8 mouse cellular contexts compared by ENCODE assay signal in genomic region chr7:139389213-139389761, GRCm38 (mm10). TPM values are rescaled to one million over a fixed set of nuclear protein-coding genes. Genes with fewer than 3 reads are reported as not detected.
DNase-seq lines count a peak whose midpoint lies in the region; ATAC-seq and TF ChIP-seq lines count a peak whose summit lies in the region.

No protein-coding gene starts in this region.

- no peaks in the 10 kb centered on the region for H3K9me3 ChIP-seq in lung, embryonic 14.5 days (ENCODE audit: low read depth, low read length)
- no peaks in the 10 kb centered on the region for H3K9me3 ChIP-seq in heart, embryonic 14.5 days (ENCODE audit: control insufficient read depth, low read length)
- no peaks in the 10 kb centered on the region for H3K9me3 ChIP-seq in limb, embryonic 15.5 days
- no peaks in the 10 kb centered on the region for H3K9me3 ChIP-seq in neural tube, embryonic 12.5 days

- peak; percentile 33; the same call in 1 of the 2 replicates for TF ChIP-seq CTCF in lung, embryonic 14.5 days (IDR thresholded peaks at IDR 0.05; ENCODE audit: low read depth)

- WGBS in lung, embryonic 14.5 days, result under 1% methylated on average over 38 of the region's 53 CpGs
- WGBS in heart, embryonic 14.5 days, result 2% methylated on average over 48 of the region's 53 CpGs
- WGBS in limb, embryonic 15.5 days, result under 1% methylated on average over 52 of the region's 53 CpGs
- WGBS in neural tube, embryonic 12.5 days, result 2% methylated on average over 53 of the region's 53 CpGs

- peak overlapping the region; percentile 80 for H3K27ac ChIP-seq in lung, embryonic 14.5 days (ENCODE audit: low read depth)
- peak overlapping the region; percentile 83 for H3K27ac ChIP-seq in brown adipose tissue, adult 24 weeks (replicated peaks; ENCODE audit: low read depth, low read length)
- H3K27ac ChIP-seq in heart, embryonic 14.5 days (replicated peaks in 1 of 2; ENCODE audit: control insufficient read depth in 1 of 2, insufficient read depth in 1 of 2, low read depth in 2 of 2, low read length in 2 of 2), result peak overlapping the region; percentile 73 to 87
- H3K27ac ChIP-seq in limb, embryonic 15.5 days, result peak overlapping the region; percentile 85
- no peak overlapping the region for H3K27ac ChIP-seq in neural tube, embryonic 12.5 days

- peak; percentile 55 for ATAC-seq in lung, embryonic 14.5 days (ENCODE audit: insufficient read depth)
- ATAC-seq in heart, embryonic 14.5 days (ENCODE audit: insufficient number of reproducible peaks, insufficient read depth, low FRiP score, low read depth), result peak; percentile 22
- ATAC-seq in limb, embryonic 15.5 days (ENCODE audit: insufficient number of reproducible peaks, low FRiP score, low TSS enrichment, low read depth), result peak; percentile 5
- ATAC-seq in neural tube, embryonic 12.5 days (ENCODE audit: low FRiP score, low read depth), result peak; percentile 72

- H3K36me3 ChIP-seq in lung, embryonic 14.5 days (ENCODE audit: insufficient read depth), result no peaks in the 10 kb centered on the region
- no peaks in the 10 kb centered on the region for H3K36me3 ChIP-seq in heart, embryonic 14.5 days (ENCODE audit: control insufficient read depth, insufficient read depth, low read length)
- H3K36me3 ChIP-seq in limb, embryonic 15.5 days, result no peaks in the 10 kb centered on the region
- no peaks in the 10 kb centered on the region for H3K36me3 ChIP-seq in neural tube, embryonic 12.5 days

- peak; percentile 67 for DNase-seq in lung, embryonic 14.5 days
- no peak for DNase-seq in lung, postnatal 25 days (ENCODE audit: low spot score)
- DNase-seq in T-cell, adult 2 months (ENCODE audit: low spot score), result no peak
- no peak for DNase-seq in ovary, adult 18-20 months (ENCODE audit: low spot score)

- H3K9ac ChIP-seq in lung, embryonic 14.5 days, result peak overlapping the region; percentile 92
- H3K9ac ChIP-seq in heart, embryonic 14.5 days (ENCODE audit: low read length), result peak overlapping the region; percentile 99
- peak overlapping the region; percentile 93 for H3K9ac ChIP-seq in limb, embryonic 15.5 days
- peak overlapping the region; percentile 92 for H3K9ac ChIP-seq in neural tube, embryonic 12.5 days

- peak overlapping the region; percentile 95 for H3K4me3 ChIP-seq in lung, embryonic 14.5 days (ENCODE audit: low read depth, low read length)
- peak overlapping the region; percentile 70 for H3K4me3 ChIP-seq in brown adipose tissue, adult 24 weeks (ENCODE audit: insufficient read depth, low read depth, low read length)
- peak overlapping the region; percentile 82 to 96 for H3K4me3 ChIP-seq in heart, embryonic 14.5 days (ENCODE audit: control insufficient read depth in 1 of 2, insufficient read depth in 1 of 2, low read depth in 1 of 2, low read length in 2 of 2)
- peak overlapping the region; percentile 89 for H3K4me3 ChIP-seq in limb, embryonic 15.5 days
- peak overlapping the region; percentile 90 for H3K4me3 ChIP-seq in neural tube, embryonic 12.5 days

- peak overlapping the region; percentile 68 for H3K4me2 ChIP-seq in lung, embryonic 14.5 days
- H3K4me2 ChIP-seq in heart, embryonic 14.5 days (ENCODE audit: low read length), result peak overlapping the region; percentile 83
- H3K4me2 ChIP-seq in limb, embryonic 15.5 days, result peak overlapping the region; percentile 72
- peak overlapping the region; percentile 84 for H3K4me2 ChIP-seq in neural tube, embryonic 12.5 days (replicated peaks)

- H3K27me3 ChIP-seq in lung, embryonic 14.5 days (ENCODE audit: insufficient read depth, low read length), result no peaks in the 10 kb centered on the region
- no peaks in the 10 kb centered on the region for H3K27me3 ChIP-seq in heart, embryonic 14.5 days (ENCODE audit: control insufficient read depth, insufficient read depth, low read length)
- no peaks in the 10 kb centered on the region for H3K27me3 ChIP-seq in limb, embryonic 15.5 days
- no peaks in the 10 kb centered on the region for H3K27me3 ChIP-seq in neural tube, embryonic 12.5 days (replicated peaks)

- H3K4me1 ChIP-seq in lung, embryonic 14.5 days (ENCODE audit: insufficient read depth), result peaks cover 32% of the 10 kb centered on the region
- H3K4me1 ChIP-seq in brown adipose tissue, adult 24 weeks (ENCODE audit: control insufficient read depth, insufficient read depth, insufficient read length, low read length), result peaks cover 30% of the 10 kb centered on the region
- H3K4me1 ChIP-seq in heart, embryonic 14.5 days (ENCODE audit: control insufficient read depth in 2 of 2, insufficient read depth in 2 of 2, low read length in 2 of 2), result peaks cover 28 to 47% of the 10 kb centered on the region in 2 experiments
- peaks cover 44% of the 10 kb centered on the region for H3K4me1 ChIP-seq in limb, embryonic 15.5 days
- H3K4me1 ChIP-seq in neural tube, embryonic 12.5 days, result peaks cover 19% of the 10 kb centered on the region

RNA-seq across cellular contexts. Expression of gene Inpp5a, which starts 0.4 kb away (rescaled TPM):
- polyA plus RNA-seq in lung, embryonic 14.5 days (2014; fragmentation: Nextera tagmentation; extraction: Ambion mirVana), result 45.2 and 47.7 TPM in 2 replicates
- 31.6 and 42.3 TPM in 2 replicates for polyA plus RNA-seq in brown adipose tissue, adult 24 weeks (2012; ENCODE audit: insufficient read depth, insufficient read length, missing spikeins)
- 89.9 and 93.9 TPM in 2 replicates for polyA plus RNA-seq in heart, embryonic 14.5 days (2014; fragmentation: Nextera tagmentation; extraction: Ambion mirVana)
- 21.1 and 28.5 TPM in 2 replicates for polyA plus RNA-seq in limb, embryonic 15.5 days (2015; fragmentation: Nextera tagmentation; extraction: Ambion mirVana)
- polyA plus RNA-seq in neural tube, embryonic 12.5 days (2016; fragmentation: Nextera tagmentation; extraction: Ambion mirVana), result 26.4 and 26.8 TPM in 2 replicates

Comparison
In these comparisons a context has a peak if more than half of its experiments do, and no peak if none do; other contexts are left out.
1. ATAC-seq: peak in every context shown above with its lines; median percentile 72 in neural tube, embryonic 12.5 days; 55 in lung, embryonic 14.5 days; 22 in heart, embryonic 14.5 days; 5 in limb, embryonic 15.5 days.